Mouse (Mus musculus) kidney, postnatal 4 days (tissue): ENCODE measurements around the gene Smim27.
"Not testable (repeated sequence)": the region's sequence is repeated elsewhere in the genome, so short reads cannot be mapped to it uniquely, and the experiment has no call there.

Experiments
- DNase-seq, 2 experiments: peaks; one replicate each; pipeline ENCODE4 v3.0.0; 2021; ENCODE audit warnings: mixed read lengths in 2 of 2

Smim27 gene

DNA sequence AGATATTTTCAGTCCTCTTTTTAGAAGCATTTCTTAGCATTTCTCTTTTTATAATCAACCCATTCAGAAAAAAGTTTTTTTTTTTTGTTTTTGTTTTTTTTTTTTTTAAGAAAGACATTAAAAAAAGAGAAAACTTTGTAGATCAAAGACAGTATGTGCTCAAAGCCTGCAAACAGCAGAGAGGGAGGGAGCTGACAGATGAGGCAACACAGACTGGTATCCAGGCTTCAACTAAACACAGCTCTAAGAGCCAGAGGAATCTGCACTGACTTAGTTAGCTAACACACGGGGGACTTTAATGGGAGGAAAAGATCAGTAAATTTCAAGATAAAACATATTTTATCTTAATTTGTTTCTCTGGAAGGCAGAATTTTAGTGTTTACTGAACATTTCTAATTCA, 5.1 kb upstream of the Smim27 start:
- DNase-seq, result no peak

DNA sequence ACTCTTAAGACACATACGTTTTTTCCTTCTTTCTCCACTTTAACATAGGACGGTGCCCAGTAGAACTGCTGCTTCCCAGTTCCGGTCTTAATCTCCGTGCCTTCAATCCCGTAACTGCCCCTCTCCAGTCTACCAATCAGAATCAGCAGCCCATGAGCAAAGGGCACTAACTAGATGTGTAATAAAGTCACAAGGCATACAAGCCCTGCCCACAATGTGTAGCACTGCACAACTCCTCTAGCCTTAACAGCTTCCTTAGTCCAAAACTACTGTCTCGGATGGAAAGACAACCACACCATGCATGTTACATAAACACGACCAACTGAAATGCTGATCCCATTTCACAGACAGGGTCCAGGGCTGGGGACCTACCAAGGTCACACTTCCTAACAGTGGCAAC, 1.7 kb upstream of the Smim27 start:
- DNase-seq, result peak in 1 of 2 experiments; percentile 6

DNA sequence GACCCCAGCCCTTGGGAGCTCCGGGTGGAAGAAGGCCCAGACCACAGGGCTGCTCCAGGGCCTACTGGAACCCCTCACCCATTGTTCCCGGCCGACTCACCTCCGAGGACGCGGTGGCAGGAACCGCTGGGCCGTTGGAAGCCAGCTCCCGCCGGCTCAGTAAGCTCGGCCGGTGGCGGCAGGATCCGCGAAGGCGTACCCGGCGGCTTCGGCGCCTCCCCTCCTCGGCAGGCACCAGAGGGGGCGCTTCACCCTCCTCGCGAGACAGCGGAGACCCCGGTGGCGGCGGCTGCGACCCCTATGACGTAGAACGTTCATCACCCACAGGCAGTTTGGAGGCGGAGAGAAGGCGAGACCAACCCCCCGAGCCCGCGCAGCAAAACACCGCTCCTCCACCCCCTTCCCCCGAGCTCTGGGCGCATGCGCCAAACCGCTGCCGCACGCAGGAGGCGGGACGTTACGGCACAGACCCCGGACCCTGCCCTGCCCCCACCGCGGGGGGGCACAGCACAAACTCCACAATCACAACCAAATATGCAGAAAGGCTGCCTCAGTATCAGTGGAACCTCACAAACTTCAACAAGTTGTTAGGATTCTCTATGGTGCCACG, 1.1 kb upstream of the Smim27 start:
- DNase-seq, result peak; percentile 95 to 96

DNA sequence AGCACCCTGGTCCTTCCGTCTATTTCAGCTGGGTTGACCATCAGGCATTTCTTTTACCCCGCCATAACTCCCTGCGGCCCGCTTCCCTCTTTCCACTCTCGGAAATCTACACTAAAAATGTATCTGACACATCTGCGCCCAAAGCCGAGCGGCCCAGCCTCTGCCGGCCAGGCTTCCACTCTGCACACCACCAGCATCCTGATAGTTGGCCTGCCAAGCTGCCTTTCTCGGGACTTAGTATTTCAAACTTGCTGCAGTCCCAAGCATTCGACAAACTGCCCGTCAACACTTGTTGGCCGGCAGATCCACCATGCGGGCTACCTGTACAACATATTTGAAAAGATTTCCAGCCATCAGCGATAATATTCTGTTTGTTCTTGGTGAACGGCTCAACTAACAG, 544 bp upstream of the Smim27 start:
- DNase-seq, result no peak

DNA sequence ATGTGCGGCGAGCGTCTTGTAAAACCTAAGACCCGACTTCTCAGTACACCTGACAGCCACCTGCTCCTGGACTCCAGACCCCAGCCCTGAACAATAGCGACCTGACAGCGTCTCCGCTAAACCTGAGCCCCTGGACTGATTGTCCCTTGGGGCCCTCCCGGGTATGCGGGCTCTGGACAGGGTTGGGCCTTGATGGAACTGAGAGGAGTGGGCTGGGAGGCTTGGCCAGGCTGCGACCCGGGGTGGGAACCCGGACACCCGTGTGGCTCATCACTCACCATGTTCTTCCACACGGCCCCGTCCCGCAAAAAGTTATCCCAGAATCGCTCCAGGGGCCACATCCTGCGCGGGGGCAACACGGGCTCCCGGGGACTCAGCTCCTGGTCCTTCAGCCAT, 9.5 kb downstream of the Smim27 start:
- no peak for DNase-seq

DNA sequence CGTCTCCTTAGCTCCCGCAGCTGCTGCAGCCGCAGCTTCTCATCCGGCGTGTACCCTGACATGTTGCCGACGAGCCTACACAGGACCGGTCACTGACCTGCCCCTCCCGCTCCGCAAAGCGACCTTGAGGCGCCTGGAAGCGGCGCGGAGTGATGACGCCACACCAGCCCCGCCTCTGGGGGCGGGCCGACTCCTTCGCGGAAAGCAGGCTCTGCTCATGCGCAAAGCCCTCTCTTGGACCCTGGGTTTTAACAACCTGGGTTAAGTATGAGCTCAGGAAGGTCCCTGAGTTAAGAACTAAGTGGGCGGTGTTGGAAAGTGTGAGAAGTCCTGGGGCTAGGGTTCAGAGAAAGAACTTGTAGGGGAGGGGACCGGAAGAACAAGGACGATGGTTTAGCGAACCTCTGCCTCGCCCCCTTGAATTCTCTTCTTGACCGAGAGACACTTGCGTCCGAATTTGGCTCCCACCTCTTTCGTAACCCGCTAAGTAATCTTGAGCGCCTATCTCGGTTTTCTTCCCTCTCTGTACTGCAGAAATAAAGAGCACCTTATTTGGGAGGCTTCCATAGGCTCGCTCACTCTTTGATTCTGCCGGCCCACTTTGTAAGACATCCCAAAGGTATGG, 10.0 kb downstream of the Smim27 start, which contains the start of gene Ndufb6:
TSS of gene Ndufb6 (minus strand) at position 146 of the 625 bp plus-strand sequence.
- DNase-seq, result peak; percentile 98

DNA sequence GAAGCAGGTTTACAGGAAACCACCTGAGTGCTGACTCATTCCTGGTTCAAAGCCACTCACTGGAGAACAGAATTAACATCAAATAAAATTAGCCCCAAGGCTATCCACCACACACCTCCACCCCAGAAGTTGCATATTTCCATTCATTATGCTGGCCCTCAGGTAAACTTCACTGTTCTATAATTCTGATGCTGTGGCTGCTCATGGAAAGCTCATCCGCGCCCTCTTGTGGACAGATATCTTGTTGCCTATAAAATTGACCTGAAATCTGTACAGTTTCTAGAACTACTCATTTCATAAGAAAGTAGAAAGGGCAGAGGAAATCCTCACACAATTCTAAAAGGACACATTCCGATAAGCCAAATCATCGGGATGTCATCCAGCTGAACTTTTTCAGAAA, 16.2 kb downstream of the Smim27 start:
- peak; percentile 78 to 80 for DNase-seq

DNA sequence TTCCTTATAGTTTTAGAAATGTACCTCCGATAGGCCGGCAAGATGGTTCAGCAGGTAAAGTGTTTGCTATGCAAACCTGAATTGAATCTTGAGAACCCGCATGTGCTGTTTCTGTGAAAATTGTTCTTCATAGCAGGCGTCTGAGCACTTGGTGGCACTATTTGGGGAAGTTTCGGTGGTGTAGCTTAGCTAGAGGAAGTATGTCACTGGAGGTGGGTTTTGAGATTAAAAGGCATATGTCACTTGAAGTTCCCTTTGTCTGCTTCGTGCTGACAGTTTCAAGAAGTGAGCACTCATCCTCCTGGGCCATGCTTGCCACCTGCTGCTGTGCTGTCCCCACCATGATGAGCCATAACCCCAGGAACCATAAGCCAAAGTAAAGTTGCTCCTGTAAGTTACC, 18.0 kb downstream of the Smim27 start:
- DNase-seq, result no peak

DNA sequence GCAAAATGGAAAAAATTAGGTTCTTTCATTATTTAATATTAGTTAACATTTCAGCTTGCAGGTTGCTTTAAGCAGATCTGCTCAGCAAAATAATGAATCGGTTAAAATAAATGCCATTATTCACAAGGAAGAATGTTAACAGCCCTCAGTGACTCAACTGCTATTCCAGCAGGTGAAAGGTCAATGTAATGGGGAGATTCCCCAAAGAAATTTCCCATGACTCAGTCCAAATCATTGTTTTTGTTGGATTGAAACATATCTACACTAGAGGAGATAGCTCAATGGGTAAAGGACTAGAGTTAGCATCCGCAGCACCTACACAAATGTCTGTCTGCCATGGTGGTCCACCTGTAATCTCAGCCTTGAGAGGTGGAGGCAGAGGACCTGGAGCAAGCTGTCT, 19.7 kb downstream of the Smim27 start:
- no peak for DNase-seq

DNA sequence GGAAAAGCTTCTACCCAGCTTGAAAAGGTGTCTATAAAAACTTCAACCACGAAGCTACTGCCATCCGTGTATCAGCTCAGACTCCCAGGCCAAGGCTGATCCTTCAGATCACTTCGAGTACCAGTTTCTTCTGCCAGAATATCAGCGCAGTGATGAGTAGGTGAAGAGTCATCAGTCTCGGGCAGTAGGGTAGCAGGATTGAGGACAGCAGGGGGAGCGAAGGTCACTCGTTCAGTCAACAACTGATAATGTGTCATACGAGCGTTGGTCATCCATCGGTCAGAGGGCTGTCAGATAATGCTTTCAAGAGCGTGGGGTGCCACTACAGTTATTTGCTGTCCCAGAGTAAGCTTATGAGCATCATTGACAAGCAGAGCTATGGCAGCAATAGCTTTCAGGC, 22.1 kb downstream of the Smim27 start:
- DNase-seq, result not testable (repeated sequence)

DNA sequence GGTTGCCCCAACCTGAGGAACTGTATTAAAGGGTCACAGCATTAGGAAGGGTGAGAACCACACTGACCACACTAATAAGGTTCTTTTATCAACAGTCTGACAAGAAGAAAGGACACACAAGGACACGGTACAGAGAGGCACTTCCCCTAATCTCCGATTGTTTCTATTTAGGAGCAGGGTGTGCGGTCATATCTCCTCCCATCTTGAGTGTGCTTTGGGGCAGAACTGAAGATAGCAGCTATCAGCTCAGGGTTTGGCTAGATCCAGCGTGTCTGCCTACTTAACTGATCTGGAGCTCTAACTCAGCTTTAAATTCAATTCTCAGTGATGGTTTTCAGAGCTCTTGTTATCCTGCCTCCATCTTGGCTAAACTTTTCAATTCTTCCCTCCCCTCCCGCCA, 29.8 kb downstream of the Smim27 start:
- DNase-seq, result no peak

DNA sequence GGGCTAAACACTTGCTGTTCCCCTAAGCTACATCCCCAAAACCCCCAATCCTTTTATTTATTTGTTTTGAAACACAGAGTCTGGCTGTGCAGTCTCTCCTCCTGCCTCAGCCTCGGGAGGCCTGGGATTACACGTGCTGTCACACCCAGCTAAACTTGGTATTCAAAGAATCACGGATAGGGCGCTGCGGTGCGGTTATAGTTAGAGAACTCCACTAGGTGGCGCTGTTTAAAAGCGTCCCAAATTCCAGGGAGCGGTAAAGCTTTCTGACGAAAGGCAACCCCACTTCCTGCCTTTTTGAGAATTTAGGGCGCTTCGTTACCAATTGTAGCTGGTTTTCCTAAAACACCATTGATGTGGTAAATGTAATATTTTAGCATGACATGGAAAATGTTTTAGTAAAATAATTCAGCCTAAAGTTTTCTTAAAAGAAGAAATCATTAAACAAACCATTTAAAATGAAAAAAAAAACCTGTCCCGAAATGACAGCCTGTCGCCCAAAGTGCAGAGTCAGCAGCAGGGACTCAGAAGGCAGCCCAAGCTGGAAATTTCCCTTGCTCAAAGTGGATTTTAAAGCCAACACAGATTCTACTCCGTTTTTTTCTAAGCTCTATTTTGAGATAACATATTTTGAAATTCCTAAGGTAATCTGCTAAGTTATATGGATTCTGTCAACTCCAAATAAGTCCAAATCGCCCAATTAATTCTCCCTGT, 31.9 kb downstream of the Smim27 start:
- DNase-seq, result peak; percentile 75 to 80

DNA sequence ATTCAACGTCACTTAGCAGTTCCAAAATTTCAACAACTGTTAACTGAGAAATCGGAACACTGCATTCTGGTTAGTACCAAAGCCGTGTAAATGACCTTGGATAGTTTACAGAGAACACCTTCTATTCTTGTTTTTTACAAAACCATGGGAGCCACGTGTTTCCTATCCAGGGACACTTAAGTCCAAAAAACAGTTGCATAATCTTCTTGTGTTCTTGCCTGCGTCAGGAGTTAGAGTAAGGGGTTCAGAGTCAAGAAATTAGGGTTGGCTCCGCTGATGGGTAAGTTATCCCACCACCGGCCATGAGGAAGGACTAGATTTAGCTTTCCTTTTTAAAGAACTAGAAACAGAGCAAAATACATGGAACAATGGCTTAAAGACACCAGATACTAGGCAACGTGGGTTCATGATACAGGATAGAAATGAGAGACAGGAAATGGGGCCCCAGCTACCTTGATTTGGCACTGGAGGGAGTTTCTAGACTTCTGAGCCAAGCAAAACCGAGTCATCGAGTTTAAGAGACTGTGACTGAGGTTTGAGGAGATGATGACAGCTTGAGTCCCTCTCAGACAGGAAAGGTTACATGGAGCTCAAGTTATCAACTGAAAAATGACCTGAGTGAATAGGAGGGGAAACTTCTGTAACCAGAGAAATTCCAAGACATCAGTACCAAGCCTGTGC, 33.2 kb downstream of the Smim27 start:
- no peak for DNase-seq

DNA sequence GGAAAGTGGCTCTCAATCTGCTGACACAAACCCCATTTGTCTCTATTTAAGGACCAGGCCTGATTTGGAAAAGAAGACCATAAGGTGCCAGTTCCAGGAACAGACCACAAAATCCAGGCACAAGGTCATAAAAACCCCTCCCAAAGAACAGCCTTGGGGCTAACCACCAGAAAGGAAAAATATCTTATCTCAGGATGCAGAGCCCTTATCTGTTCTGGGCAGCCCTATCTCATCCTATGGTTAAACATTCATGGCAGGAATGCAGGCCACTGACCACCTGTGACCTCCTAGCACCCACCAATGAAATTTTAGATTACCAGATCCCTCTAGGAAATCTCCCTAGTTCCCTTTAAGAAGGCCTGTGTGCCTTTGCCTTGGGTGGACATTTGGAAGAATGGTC, 40.3 kb downstream of the Smim27 start:
- DNase-seq, result no peak

DNA sequence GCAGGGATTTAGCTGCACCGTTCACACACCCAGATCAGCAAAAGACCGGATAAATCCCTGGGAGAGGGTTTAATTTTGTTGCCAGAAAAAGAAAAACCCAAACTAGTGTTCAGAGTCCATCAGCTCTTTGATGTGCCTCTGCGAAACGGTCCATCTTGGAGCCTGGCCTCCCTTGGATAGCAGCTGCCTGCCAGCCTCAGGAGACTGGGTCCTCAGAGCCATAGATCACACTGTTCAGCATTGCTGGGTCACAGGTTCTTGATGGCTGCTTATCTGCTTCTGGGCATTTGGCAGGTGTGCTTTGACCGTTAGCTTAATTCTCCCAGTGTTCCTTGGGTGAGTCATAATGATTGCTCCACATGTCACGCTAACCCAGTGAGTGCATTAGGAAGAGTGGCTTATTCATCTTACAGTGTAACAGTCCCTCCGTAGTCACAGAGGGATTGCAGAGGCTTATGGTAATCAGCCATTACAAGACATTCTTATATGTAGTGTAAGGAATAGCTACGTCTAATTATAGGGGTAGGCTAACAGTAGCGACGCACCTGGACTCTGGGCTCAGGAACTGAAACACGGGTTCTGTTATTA, 41.5 kb downstream of the Smim27 start:
- DNase-seq, result no peak

DNA sequence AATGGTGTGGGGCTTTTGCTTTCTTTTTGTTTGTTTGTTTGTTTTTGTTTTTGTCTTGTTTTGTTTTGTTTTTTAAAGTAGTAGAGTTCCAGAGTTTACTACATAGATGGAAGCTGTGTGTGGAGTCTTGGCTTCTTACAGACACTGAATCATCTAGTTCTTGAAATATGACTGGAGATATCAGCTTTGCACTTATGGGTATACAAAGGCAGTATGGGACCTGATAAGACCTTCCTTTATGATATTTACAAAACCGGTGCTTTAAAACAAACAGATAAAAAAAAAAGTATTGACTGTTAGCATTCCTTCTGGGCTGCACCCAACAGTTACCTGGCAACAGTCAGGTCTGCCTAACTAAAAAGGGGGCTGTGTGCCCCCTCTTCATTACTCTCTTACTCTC, 42.8 kb downstream of the Smim27 start:
- no peak for DNase-seq

DNA sequence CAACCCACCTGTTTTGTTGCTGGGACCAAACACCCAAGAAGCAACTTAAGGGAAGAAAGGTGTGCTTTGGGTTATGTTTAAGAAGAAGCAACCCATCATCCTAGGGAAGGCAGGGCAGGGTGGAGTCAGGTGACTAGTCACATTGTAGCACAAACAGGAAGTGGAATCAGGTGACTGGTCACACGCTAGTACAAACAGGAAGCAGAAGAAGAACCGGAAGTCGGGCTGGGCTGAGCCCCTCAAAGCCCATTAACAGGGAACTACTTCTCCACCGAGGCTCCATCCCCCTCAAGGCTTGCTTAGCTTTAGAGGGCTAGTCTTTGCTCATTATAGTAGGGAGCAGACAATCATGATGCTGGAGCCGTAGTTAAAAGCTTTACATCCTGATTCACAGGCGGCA, 43.6 kb downstream of the Smim27 start:
- DNase-seq, result no peak

DNA sequence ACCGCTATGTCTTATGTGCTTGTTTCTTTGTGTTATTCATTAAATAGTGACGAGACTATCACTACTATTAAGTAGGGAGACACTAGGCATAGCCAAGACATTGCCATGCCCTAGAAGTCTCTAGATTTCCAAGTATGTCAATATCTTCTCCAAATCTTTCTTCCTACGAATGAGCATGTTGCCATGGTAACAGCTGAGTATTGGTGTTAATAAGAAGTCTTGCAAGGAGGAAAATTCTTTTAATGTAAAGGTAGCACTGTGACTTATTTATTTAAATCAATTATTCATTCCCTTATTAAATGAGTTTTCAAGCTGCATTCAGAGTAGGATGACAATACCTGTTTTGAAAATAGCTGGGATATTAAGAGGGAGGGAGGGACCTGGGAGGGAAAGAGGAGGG, 48.0 kb downstream of the Smim27 start:
- no peak for DNase-seq
